Mouse (Mus musculus) intestine, embryonic 16.5 days (tissue): ENCODE results near the gene Rpl9-ps6. TPM values are rescaled to one million over a fixed set of nuclear protein-coding genes. Genes with fewer than 3 reads are reported as not detected.
"Not testable (repeated sequence)": the region's sequence is repeated elsewhere in the genome, so short reads cannot be mapped to it uniquely, and the experiment has no call there.

Experiments
- ATAC-seq: fragments of 200-750 bp; cut with Nextera tagmentation; 2 replicates; pipeline ENCODE4 v1.8.0; 2017; ENCODE audit warnings: moderate TSS enrichment, moderate library complexity
- H3K27ac ChIP-seq: fragments of 300-500 bp; sonication (generic); 2 replicates; pipeline ENCODE4 v1.5.1; 2014; ENCODE audit warnings: mild to moderate bottlenecking, low read length
- H3K27me3 ChIP-seq: fragments of 300-500 bp; sonication (generic); replicated peaks from 2 replicates; pipeline ENCODE4 v1.6.1; 2014; ENCODE audit warnings: low read length, control low read depth, mixed read lengths; ENCODE audit not compliant: control insufficient read depth, insufficient read depth
- H3K36me3 ChIP-seq: fragments of 300-500 bp; sonication (generic); 2 replicates; pipeline ENCODE4 v1.6.1; 2014; ENCODE audit warnings: low read length, control low read depth; ENCODE audit not compliant: control insufficient read depth, insufficient read depth
- H3K4me1 ChIP-seq: fragments of 300-500 bp; sonication (generic); 2 replicates; pipeline ENCODE4 v1.6.1; 2014; ENCODE audit warnings: low read length, control low read depth, mixed read lengths; ENCODE audit not compliant: control insufficient read depth, insufficient read depth
- H3K4me2 ChIP-seq: fragments of 300-500 bp; sonication (generic); 2 replicates; pipeline ENCODE4 v1.6.1; 2014; ENCODE audit warnings: low read depth, low read length, control low read depth
- H3K4me3 ChIP-seq: fragments of 300-500 bp; sonication (generic); 2 replicates; pipeline ENCODE4 v1.5.1; 2014; ENCODE audit warnings: mild to moderate bottlenecking, low read length
- H3K9ac ChIP-seq: fragments of 300-500 bp; sonication (generic); 2 replicates; pipeline ENCODE4 v1.6.1; 2014; ENCODE audit warnings: low read depth, low read length
- H3K9me3 ChIP-seq: fragments of 300-500 bp; sonication (generic); 2 replicates; pipeline ENCODE4 v1.6.1; 2016; ENCODE audit warnings: low read length, control low read depth; ENCODE audit not compliant: control insufficient read depth
- WGBS: fragments of 180-500 bp; shearing (Covaris S2); extraction: QIAGEN DNeasy Blood & Tissue Kit; methylation state at CpG from one replicate; pipeline ENCODE4 v1.1.7; 2014; 5-methylcytosine and 5-hydroxymethylcytosine counted together
- polyA plus RNA-seq: library from polyadenylated mRNA; unstranded; fragments of >200 nt; fragmentation: Nextera tagmentation; extraction: Ambion mirVana; gene quantifications from 2 replicates; pipeline ENCODE4 v1.2.1, GENCODE M21; 2015

Rpl9-ps6 gene
- polyA plus RNA-seq, 1 experiment from 2014 or later = 82.0 TPM

- no peaks in the 10 kb centered on the region for H3K27me3 ChIP-seq
- H3K9me3 ChIP-seq = no peaks in the 10 kb centered on the region
- no peak overlapping the region for H3K4me2 ChIP-seq
- no peaks in the 10 kb centered on the region for H3K4me1 ChIP-seq
- 79% methylated on average over 13 of the region's 13 CpGs for WGBS
- no peak overlapping the region for H3K4me3 ChIP-seq
- H3K27ac ChIP-seq = no peak overlapping the region
- no peaks in the 10 kb centered on the region for H3K36me3 ChIP-seq
- no peak overlapping the region for H3K9ac ChIP-seq
- ATAC-seq = no peak
Measured at GRCm38 (mm10) chr19:32470570-32471263, 4.3 kb upstream of the Rpl9-ps6 start.

GRCm38 (mm10) chr19:32470059-32470497, 3.7 kb upstream of the Rpl9-ps6 start:
- Histone ChIP-seq H3K9ac (no peak overlapping the region), H3K36me3 (no peaks in the 10 kb centered on the region), H3K9me3 (no peaks in the 10 kb centered on the region), H3K4me2 (no peak overlapping the region), H3K4me3 (no peak overlapping the region), H3K27me3 (no peaks in the 10 kb centered on the region), H3K27ac (no peak overlapping the region), H3K4me1 (no peaks in the 10 kb centered on the region)
- peak; percentile 36; the same call in 1 of the 2 replicates for ATAC-seq
- WGBS = 18% methylated on average over 6 of the region's 6 CpGs

- Histone ChIP-seq H3K36me3 (no peaks in the 10 kb centered on the region), H3K4me3 (no peak overlapping the region), H3K4me2 (no peak overlapping the region), H3K9me3 (no peaks in the 10 kb centered on the region), H3K27ac (no peak overlapping the region), H3K9ac (no peak overlapping the region), H3K27me3 (no peaks in the 10 kb centered on the region), H3K4me1 (no peaks in the 10 kb centered on the region)
- 95% methylated on average over 5 of the region's 5 CpGs for WGBS
- ATAC-seq = no peak
Measured at GRCm38 (mm10) chr19:32467325-32467724, 947 bp upstream of the Rpl9-ps6 start.

- H3K9me3 ChIP-seq = no peaks in the 10 kb centered on the region
- no peaks in the 10 kb centered on the region for H3K27me3 ChIP-seq
- H3K4me3 ChIP-seq = no peak overlapping the region
- 81% methylated on average over 4 of the region's 4 CpGs for WGBS
- H3K36me3 ChIP-seq = no peaks in the 10 kb centered on the region
- ATAC-seq = no peak
- no peak overlapping the region for H3K27ac ChIP-seq
- H3K4me2 ChIP-seq = no peak overlapping the region
- H3K4me1 ChIP-seq = no peaks in the 10 kb centered on the region
- H3K9ac ChIP-seq = no peak overlapping the region
Measured at GRCm38 (mm10) chr19:32465228-32465627, 1.1 kb downstream of the Rpl9-ps6 start.

GRCm38 (mm10) chr19:32463037-32463436, 3.3 kb downstream of the Rpl9-ps6 start:
- Histone ChIP-seq H3K4me1 (no peaks in the 10 kb centered on the region), H3K9me3 (no peaks in the 10 kb centered on the region), H3K27me3 (no peaks in the 10 kb centered on the region), H3K36me3 (no peaks in the 10 kb centered on the region), H3K9ac (no peak overlapping the region), H3K4me2 (no peak overlapping the region), H3K4me3 (no peak overlapping the region), H3K27ac (no peak overlapping the region)
- WGBS = 77% methylated on average over 6 of the region's 6 CpGs
- ATAC-seq = peak; percentile 69; the same call in 1 of the 2 replicates

GRCm38 (mm10) chr19:32457631-32458030, 8.7 kb downstream of the Rpl9-ps6 start:
- not testable (repeated sequence) for H3K27ac ChIP-seq, H3K4me1 ChIP-seq, H3K4me2 ChIP-seq, H3K4me3 ChIP-seq, H3K36me3 ChIP-seq, H3K27me3 ChIP-seq, H3K9me3 ChIP-seq, H3K9ac ChIP-seq, ATAC-seq
- WGBS = 86% methylated on average over 8 of the region's 8 CpGs

- Histone ChIP-seq H3K4me2 (no peak overlapping the region), H3K36me3 (no peaks in the 10 kb centered on the region), H3K4me1 (no peaks in the 10 kb centered on the region), H3K9me3 (no peaks in the 10 kb centered on the region; the same call in 1 of the 2 replicates), H3K4me3 (no peak overlapping the region), H3K27me3 (no peaks in the 10 kb centered on the region), H3K9ac (no peak overlapping the region), H3K27ac (no peak overlapping the region)
- 83% methylated on average over 2 of the region's 2 CpGs for WGBS
- ATAC-seq = no peak
Measured at GRCm38 (mm10) chr19:32456744-32457143, 9.6 kb downstream of the Rpl9-ps6 start.

- no peak for ATAC-seq
Measured at GRCm38 (mm10) chr19:32452231-32452630, 14.1 kb downstream of the Rpl9-ps6 start.

GRCm38 (mm10) chr19:32448931-32449330, 17.4 kb downstream of the Rpl9-ps6 start:
- Histone ChIP-seq H3K27ac (no peak overlapping the region), H3K36me3 (no peaks in the 10 kb centered on the region), H3K27me3 (no peaks in the 10 kb centered on the region), H3K4me3 (no peak overlapping the region), H3K4me2 (no peak overlapping the region), H3K9me3 (no peaks in the 10 kb centered on the region; the same call in 1 of the 2 replicates), H3K9ac (no peak overlapping the region), H3K4me1 (no peaks in the 10 kb centered on the region)
- WGBS = 95% methylated on average over 10 of the region's 10 CpGs
- ATAC-seq = no peak

More at GRCm38 (mm10) chr19:32452231-32452630, 14.1 kb downstream of the Rpl9-ps6 start:
- H3K27ac ChIP-seq = no peak overlapping the region
- H3K36me3 ChIP-seq = no peaks in the 10 kb centered on the region
- H3K4me1 ChIP-seq = no peaks in the 10 kb centered on the region
- no peak overlapping the region for H3K4me2 ChIP-seq
- 69% methylated on average over 4 of the region's 4 CpGs for WGBS
- no peaks in the 10 kb centered on the region for H3K27me3 ChIP-seq
- H3K9me3 ChIP-seq = no peaks in the 10 kb centered on the region; the same call in 1 of the 2 replicates
- H3K9ac ChIP-seq = no peak overlapping the region
- H3K4me3 ChIP-seq = no peak overlapping the region

GRCm38 (mm10) chr19:32441568-32441967, 24.8 kb downstream of the Rpl9-ps6 start:
- ATAC-seq = no peak
- 97% methylated on average over 9 of the region's 11 CpGs for WGBS
- H3K4me3 ChIP-seq = no peak overlapping the region

More at GRCm38 (mm10) chr19:32441568-32441967, 24.8 kb downstream of the Rpl9-ps6 start:
- Histone ChIP-seq H3K36me3 (no peaks in the 10 kb centered on the region), H3K4me1 (no peaks in the 10 kb centered on the region), H3K9me3 (no peaks in the 10 kb centered on the region), H3K27me3 (no peaks in the 10 kb centered on the region), H3K9ac (no peak overlapping the region), H3K27ac (no peak overlapping the region), H3K4me2 (no peak overlapping the region)
